Mouse (Mus musculus) midbrain, embryonic 11.5 days (tissue): ENCODE data around the gene Cux2. TPM values are rescaled to one million over a fixed set of nuclear protein-coding genes. Genes with fewer than 3 reads are reported as not detected.

ENCODE experiments used
- ATAC-seq: fragments of 200-750 bp; cut with Nextera tagmentation; 2 replicates; pipeline ENCODE4 v1.8.0; 2017; ENCODE audit warnings: moderate TSS enrichment, moderate library complexity; ENCODE audit not compliant: low FRiP score
- DNase-seq: peaks from one replicate; pipeline ENCODE4 v3.0.0; 2015; ENCODE audit warnings: low spot score; ENCODE audit errors: missing footprints
- H3K27ac ChIP-seq: fragments of 300-500 bp; sonication (generic); 2 replicates; pipeline ENCODE4 v1.5.1; 2014; ENCODE audit warnings: low read depth, low read length
- H3K27me3 ChIP-seq: fragments of 300-500 bp; sonication (generic); 2 replicates; pipeline ENCODE4 v1.6.1; 2014; ENCODE audit warnings: mild to moderate bottlenecking, low read length, moderate library complexity, mixed read lengths; ENCODE audit not compliant: control insufficient read depth, insufficient read depth
- H3K36me3 ChIP-seq: fragments of 300-500 bp; sonication (generic); 2 replicates; pipeline ENCODE4 v1.6.1; 2014; ENCODE audit warnings: mild to moderate bottlenecking, low read length, moderate library complexity, mixed read lengths; ENCODE audit not compliant: control insufficient read depth, insufficient read depth
- H3K4me1 ChIP-seq: fragments of 300-500 bp; sonication (generic); 2 replicates; pipeline ENCODE4 v1.6.1; 2014; ENCODE audit warnings: low read length; ENCODE audit not compliant: control insufficient read depth, insufficient read depth
- H3K4me2 ChIP-seq: fragments of 300-500 bp; sonication (generic); 2 replicates; pipeline ENCODE4 v1.6.1; 2014; ENCODE audit warnings: mild to moderate bottlenecking, moderate library complexity
- H3K4me3 ChIP-seq: fragments of 300-500 bp; sonication (generic); 2 replicates; pipeline ENCODE4 v1.5.1; 2014; ENCODE audit warnings: low read depth, low read length
- H3K9ac ChIP-seq: fragments of 300-500 bp; sonication (generic); 2 replicates; pipeline ENCODE4 v1.6.1; 2014; ENCODE audit warnings: low read length
- H3K9me3 ChIP-seq: fragments of 300-500 bp; sonication (generic); 2 replicates; pipeline ENCODE4 v1.6.1; 2016; ENCODE audit warnings: low read length; ENCODE audit not compliant: control insufficient read depth
- WGBS: fragments of 180-500 bp; shearing (Covaris S2); extraction: QIAGEN DNeasy Blood & Tissue Kit; methylation state at CpG from one replicate; pipeline ENCODE4 v1.1.7; 2014; 5-methylcytosine and 5-hydroxymethylcytosine counted together
- polyA plus RNA-seq: library from polyadenylated mRNA; unstranded; fragments of >200 nt; fragmentation: Nextera tagmentation; extraction: Ambion mirVana; gene quantifications from 2 replicates; pipeline ENCODE4 v1.2.1, GENCODE M21; 2014

The Cux2 gene
- polyA plus RNA-seq, 1 experiment from 2014 or later, result 11.1 TPM

GRCm38 (mm10) chr5:122016744-122017143, 33.2 kb downstream of the Cux2 start:
- 85% methylated on average over 6 of the region's 6 CpGs for WGBS
- Histone ChIP-seq H3K9me3 (no peaks in the 10 kb centered on the region), H3K27ac (no peak overlapping the region; the same call in 1 of the 2 replicates), H3K9ac (no peak overlapping the region), H3K27me3 (no peaks in the 10 kb centered on the region), H3K4me2 (no peak overlapping the region), H3K4me3 (no peak overlapping the region), H3K4me1 (peaks cover 17% of the 10 kb centered on the region), H3K36me3 (no peaks in the 10 kb centered on the region)
- DNase-seq (no peak), ATAC-seq (peak; percentile 18; the same call in 1 of the 2 replicates)

- H3K4me1 ChIP-seq, result peaks cover 17% of the 10 kb centered on the region
These were observed 34.8 kb downstream of the Cux2 start for GRCm38 (mm10) chr5:122015149-122015548.

GRCm38 (mm10) chr5:122014671-122015070, 35.2 kb downstream of the Cux2 start:
- no peak overlapping the region for H3K9ac ChIP-seq
- ATAC-seq (no peak), DNase-seq (no peak)
- peaks cover 17% of the 10 kb centered on the region for H3K4me1 ChIP-seq
- no peaks in the 10 kb centered on the region for H3K27me3 ChIP-seq
- H3K9me3 ChIP-seq, result no peaks in the 10 kb centered on the region
- 94% methylated on average over 8 of the region's 8 CpGs for WGBS
- H3K36me3 ChIP-seq, result no peaks in the 10 kb centered on the region
- H3K4me3 ChIP-seq, result no peak overlapping the region
- no peak overlapping the region for H3K27ac ChIP-seq
- no peak overlapping the region for H3K4me2 ChIP-seq

More at GRCm38 (mm10) chr5:122015149-122015548, 34.8 kb downstream of the Cux2 start:
- ATAC-seq (no peak), DNase-seq (no peak)
- Histone ChIP-seq H3K27me3 (no peaks in the 10 kb centered on the region), H3K36me3 (no peaks in the 10 kb centered on the region), H3K9ac (no peak overlapping the region), H3K27ac (no peak overlapping the region), H3K4me2 (no peak overlapping the region), H3K9me3 (no peaks in the 10 kb centered on the region), H3K4me3 (no peak overlapping the region)
- WGBS, result 84% methylated on average over 17 of the region's 17 CpGs

GRCm38 (mm10) chr5:122011289-122011688, 38.6 kb downstream of the Cux2 start:
- ATAC-seq, result no peak
- DNase-seq, result no peak
- WGBS, result 28% methylated on average over 9 of the region's 9 CpGs

GRCm38 (mm10) chr5:122007946-122008441, 41.9 kb downstream of the Cux2 start:
- H3K27me3 ChIP-seq, result no peaks in the 10 kb centered on the region
- WGBS, result 95% methylated on average over 10 of the region's 10 CpGs

More at GRCm38 (mm10) chr5:122011289-122011688, 38.6 kb downstream of the Cux2 start:
- Histone ChIP-seq H3K27ac (no peak overlapping the region), H3K9ac (no peak overlapping the region), H3K4me2 (no peak overlapping the region), H3K9me3 (peaks cover 1% of the 10 kb centered on the region; the same call in 1 of the 2 replicates), H3K27me3 (no peaks in the 10 kb centered on the region), H3K4me1 (peaks cover 2% of the 10 kb centered on the region; the same call in 1 of the 2 replicates), H3K4me3 (no peak overlapping the region), H3K36me3 (no peaks in the 10 kb centered on the region)

GRCm38 (mm10) chr5:122003460-122003859, 46.4 kb downstream of the Cux2 start:
- H3K27me3 ChIP-seq, result no peaks in the 10 kb centered on the region
- H3K27ac ChIP-seq, result no peak overlapping the region
- 67% methylated on average over 6 of the region's 6 CpGs for WGBS
- no peak overlapping the region for H3K4me2 ChIP-seq
- DNase-seq (no peak), ATAC-seq (no peak)
- H3K36me3 ChIP-seq, result no peaks in the 10 kb centered on the region
- H3K9me3 ChIP-seq, result peaks cover 3% of the 10 kb centered on the region; the same call in 1 of the 2 replicates
- no peak overlapping the region for H3K4me3 ChIP-seq
- H3K4me1 ChIP-seq, result peaks cover 8% of the 10 kb centered on the region; the same call in 1 of the 2 replicates
- H3K9ac ChIP-seq, result no peak overlapping the region

More at GRCm38 (mm10) chr5:122007946-122008441, 41.9 kb downstream of the Cux2 start:
- Histone ChIP-seq H3K9ac (no peak overlapping the region), H3K9me3 (peaks cover 3% of the 10 kb centered on the region; the same call in 1 of the 2 replicates), H3K4me2 (no peak overlapping the region), H3K4me3 (no peak overlapping the region), H3K27ac (no peak overlapping the region), H3K36me3 (no peaks in the 10 kb centered on the region), H3K4me1 (no peaks in the 10 kb centered on the region; the same call in 1 of the 2 replicates)
- no peak for DNase-seq
- no peak for ATAC-seq

GRCm38 (mm10) chr5:122002148-122002547, 47.8 kb downstream of the Cux2 start:
- WGBS, result 75% methylated on average over 18 of the region's 18 CpGs
- Histone ChIP-seq H3K9me3 (peaks cover 3% of the 10 kb centered on the region; the same call in 1 of the 2 replicates), H3K27me3 (no peaks in the 10 kb centered on the region), H3K4me1 (peaks cover 13% of the 10 kb centered on the region), H3K4me3 (no peak overlapping the region), H3K4me2 (no peak overlapping the region), H3K27ac (no peak overlapping the region), H3K36me3 (no peaks in the 10 kb centered on the region), H3K9ac (no peak overlapping the region)
- DNase-seq (no peak), ATAC-seq (no peak)

GRCm38 (mm10) chr5:122001311-122001710, 48.6 kb downstream of the Cux2 start:
- no peak overlapping the region for H3K4me2 ChIP-seq
- peaks cover 13% of the 10 kb centered on the region for H3K4me1 ChIP-seq
- DNase-seq (no peak), ATAC-seq (no peak)
- 90% methylated on average over 9 of the region's 9 CpGs for WGBS
- H3K9ac ChIP-seq, result no peak overlapping the region
- no peak overlapping the region for H3K27ac ChIP-seq
- no peaks in the 10 kb centered on the region for H3K27me3 ChIP-seq
- peaks cover 2% of the 10 kb centered on the region; the same call in 1 of the 2 replicates for H3K9me3 ChIP-seq
- no peak overlapping the region for H3K4me3 ChIP-seq
- H3K36me3 ChIP-seq, result no peaks in the 10 kb centered on the region

- Histone ChIP-seq H3K36me3 (no peaks in the 10 kb centered on the region), H3K27ac (no peak overlapping the region), H3K4me3 (no peak overlapping the region), H3K9me3 (no peaks in the 10 kb centered on the region), H3K27me3 (no peaks in the 10 kb centered on the region), H3K9ac (no peak overlapping the region), H3K4me1 (peaks cover 14% of the 10 kb centered on the region), H3K4me2 (no peak overlapping the region)
- WGBS, result 90% methylated on average over 16 of the region's 16 CpGs
- ATAC-seq (no peak), DNase-seq (no peak)
These were observed 49.5 kb downstream of the Cux2 start for GRCm38 (mm10) chr5:122000381-122000780.
